Mouse (Mus musculus): ENCODE results near the gene Cxcr1. TPM values are rescaled to one million over a fixed set of nuclear protein-coding genes. Genes with fewer than 3 reads are reported as not detected.

Cxcr1 gene
- polyA plus RNA-seq, 1 experiment from 2014 or later = not detected

MicroRNA genes within 50 kb of the gene (microRNA counts, 519-probe panel; counts per million panel counts)
- 31.2 counts per million for microRNA mmu-miR-1928

Small RNAs within 50 kb of the gene (microRNA-seq; reads per million reads assigned to microRNA genes)
- gene Mir1928 (ENCODE audit: insufficient number of aligned reads) = not detected

Other genes starting within 250 kb of the Cxcr1 start
- 15.6 and 17.1 TPM in 2 replicates for gene Tns1, start 70.2 kb downstream of the Cxcr1 start, polyA plus RNA-seq (2014; fragmentation: Nextera tagmentation; extraction: Ambion mirVana)
- gene Rufy4, start 69.1 kb downstream of the Cxcr1 start, polyA plus RNA-seq (2014; fragmentation: Nextera tagmentation; extraction: Ambion mirVana) = 0.24 and 0.27 TPM in 2 replicates
- gene Cxcr2, start 40.6 kb downstream of the Cxcr1 start, polyA plus RNA-seq (2014; fragmentation: Nextera tagmentation; extraction: Ambion mirVana) = 0.12 and 0.17 TPM in 2 replicates
- 303 and 310 TPM in 2 replicates for gene Arpc2, start 41.5 kb upstream of the Cxcr1 start, polyA plus RNA-seq (2014; fragmentation: Nextera tagmentation; extraction: Ambion mirVana)
- gene Gpbar1, start 83.9 kb upstream of the Cxcr1 start, polyA plus RNA-seq (2014; fragmentation: Nextera tagmentation; extraction: Ambion mirVana) = not detected in 2 replicates
- 185 and 205 TPM in 2 replicates for gene Aamp, start 90.1 kb upstream of the Cxcr1 start, polyA plus RNA-seq (2014; fragmentation: Nextera tagmentation; extraction: Ambion mirVana)
- 95.3 and 98.4 TPM in 2 replicates for gene Pnkd, start 90.3 kb upstream of the Cxcr1 start, polyA plus RNA-seq (2014; fragmentation: Nextera tagmentation; extraction: Ambion mirVana)
- 6.9 and 8.2 TPM in 2 replicates for gene Tmbim1, start 111.0 kb upstream of the Cxcr1 start, polyA plus RNA-seq (2014; fragmentation: Nextera tagmentation; extraction: Ambion mirVana)
- 0.52 TPM in 1 of 2 replicates, not detected in the other for gene Catip, start 167.5 kb upstream of the Cxcr1 start, polyA plus RNA-seq (2014; fragmentation: Nextera tagmentation; extraction: Ambion mirVana)
- gene Slc11a1, start 180.6 kb upstream of the Cxcr1 start, polyA plus RNA-seq (2014; fragmentation: Nextera tagmentation; extraction: Ambion mirVana) = 1.0 and 1.9 TPM in 2 replicates
- gene Ctdsp1, start 196.9 kb upstream of the Cxcr1 start, polyA plus RNA-seq (2014; fragmentation: Nextera tagmentation; extraction: Ambion mirVana) = 45.7 and 46.9 TPM in 2 replicates
- 0.13 and 0.21 TPM in 2 replicates for gene Vil1, start 214.7 kb upstream of the Cxcr1 start, polyA plus RNA-seq (2014; fragmentation: Nextera tagmentation; extraction: Ambion mirVana)

Data from forebrain, embryonic 11.5 days (tissue).